Mouse (Mus musculus) adrenal gland, postnatal 10 days (tissue): ENCODE measurements at regions not wholly inside any gene's neighbourhood (a gene's known extent, or its start where the extent isn't known, plus 50 kb on each side); places are given as distances from the start of the nearest gene placed in this dataset.

Source experiments
- DNase-seq: peaks from one replicate; pipeline ENCODE4 v3.0.0; 2021; ENCODE audit warnings: mixed read lengths

DNA sequence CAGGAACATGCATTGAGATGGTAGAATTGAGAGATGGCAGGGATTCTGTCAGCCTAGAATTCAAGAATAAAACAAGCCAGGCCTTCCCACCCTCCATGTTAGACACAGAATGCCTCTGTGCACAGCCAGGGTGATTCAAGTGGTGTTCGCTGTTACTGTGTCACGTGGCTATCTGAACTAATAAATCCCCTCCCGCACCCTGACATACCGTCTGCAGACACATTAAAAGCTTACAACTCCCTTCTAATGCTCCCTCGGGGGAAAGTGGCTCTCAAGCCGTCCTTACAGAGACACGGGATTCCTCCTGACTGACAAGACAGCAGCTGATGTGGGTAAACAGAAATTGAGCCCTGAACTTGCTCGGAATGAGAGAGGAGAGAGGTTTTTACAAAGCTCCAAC, 279.1 kb downstream of the Prex1 start:
- DNase-seq = no peak

DNA sequence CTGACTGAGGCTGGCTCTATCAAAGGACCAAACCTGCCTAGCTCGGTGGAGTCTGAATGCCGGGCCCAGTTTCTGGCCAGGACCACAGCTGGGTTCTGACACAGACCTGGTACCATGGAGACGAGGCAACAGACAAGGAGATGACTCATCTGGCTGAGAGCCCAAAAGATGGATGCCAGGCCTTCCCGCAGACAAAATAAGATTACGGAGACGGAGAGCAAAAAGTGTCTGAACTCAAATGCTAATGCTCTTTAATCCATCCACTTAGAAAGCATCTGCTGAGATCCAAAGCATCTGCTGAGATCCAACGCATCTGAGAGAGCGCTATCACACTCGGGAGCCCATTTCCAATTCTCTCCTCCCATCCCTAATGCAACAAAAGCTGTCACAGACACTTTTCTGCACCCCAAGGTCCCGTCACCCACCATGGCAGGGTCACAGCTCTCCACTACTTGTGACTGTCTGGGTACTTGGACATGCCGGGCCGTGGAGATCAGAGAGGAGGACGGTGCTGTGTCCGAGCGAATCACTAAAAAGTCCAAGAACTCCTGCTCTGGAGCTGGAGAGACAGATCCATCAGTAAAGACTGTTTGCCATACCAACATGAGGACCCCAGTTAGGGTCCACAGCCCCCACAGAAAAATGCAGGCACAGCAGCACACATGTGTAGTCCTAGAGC, 278.3 kb upstream of the Sulf2 start:
- peak; percentile 84 for DNase-seq

DNA sequence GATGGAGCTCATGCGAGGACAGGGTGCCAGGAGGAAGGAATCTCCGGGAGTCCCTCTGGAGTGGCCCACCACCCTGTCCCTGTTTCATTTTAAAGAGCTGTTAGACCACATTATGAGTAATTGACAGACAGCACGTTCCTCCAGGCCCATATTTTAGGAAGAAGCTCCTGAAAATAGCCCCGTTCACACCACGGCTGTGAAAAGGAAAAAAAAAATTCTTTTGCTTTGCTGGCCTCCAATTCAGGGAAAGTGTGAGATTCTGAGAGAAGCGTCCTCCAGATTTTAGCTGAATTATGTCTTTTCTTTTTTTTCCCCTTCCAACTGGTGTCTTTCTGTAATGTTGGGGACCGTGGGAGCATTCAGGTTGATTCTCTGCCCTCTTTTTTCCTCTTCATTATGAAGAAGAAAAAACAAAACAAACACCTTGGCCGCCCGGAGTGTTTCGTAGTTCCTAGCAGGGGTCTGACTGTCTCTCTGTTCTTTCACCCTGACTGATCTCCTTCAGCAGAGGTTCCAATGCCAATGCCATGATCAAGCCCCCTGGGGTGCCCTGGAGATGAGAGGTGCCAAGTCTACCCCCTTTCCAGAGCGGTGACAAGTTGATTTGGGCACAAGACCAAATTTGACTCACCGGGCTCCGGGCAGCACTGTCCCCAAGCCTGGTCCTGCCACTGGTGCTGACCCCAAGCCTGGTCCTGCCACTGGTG, 277.6 kb upstream of the Sulf2 start:
- DNase-seq = no peak

DNA sequence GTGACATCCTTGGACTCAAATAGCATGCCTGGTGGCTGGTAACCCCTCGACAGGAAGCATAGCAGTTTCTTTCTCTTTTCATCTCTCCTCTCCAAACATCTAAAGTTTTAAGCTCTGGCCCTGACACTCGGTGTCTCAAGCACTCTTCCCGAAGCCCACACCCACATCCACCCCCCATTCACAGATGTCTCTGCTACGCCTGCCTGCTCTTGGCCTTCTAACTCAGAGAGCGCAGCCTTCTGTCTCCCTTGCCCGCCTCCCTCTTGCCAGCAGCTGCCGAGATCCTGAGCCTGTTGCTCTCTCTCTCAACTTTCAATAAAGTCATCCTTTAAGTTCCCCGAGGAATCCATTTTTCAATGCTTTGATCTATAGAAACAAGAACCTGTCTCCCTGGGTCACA, 277.1 kb upstream of the Sulf2 start:
- DNase-seq = no peak

DNA sequence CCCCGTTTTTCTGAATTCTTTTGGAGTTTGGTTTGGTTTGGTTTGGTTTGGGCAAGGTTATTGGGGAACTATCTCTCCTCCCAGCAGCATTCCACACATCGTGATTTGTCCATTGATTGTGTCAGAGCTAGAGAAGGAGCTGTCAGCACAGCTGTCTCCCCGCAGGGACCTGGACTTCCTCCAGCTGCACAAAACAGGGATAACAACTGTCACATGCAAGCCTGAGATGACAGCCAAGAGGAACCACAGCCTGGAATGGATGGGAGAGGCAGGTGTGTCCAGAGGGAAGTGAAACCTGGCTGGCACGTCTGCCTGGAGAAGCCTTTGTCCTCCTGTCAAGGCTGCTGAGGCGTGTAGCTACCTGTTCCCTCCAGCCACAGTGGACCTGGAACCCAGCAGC, 274.5 kb upstream of the Sulf2 start:
- DNase-seq = no peak

DNA sequence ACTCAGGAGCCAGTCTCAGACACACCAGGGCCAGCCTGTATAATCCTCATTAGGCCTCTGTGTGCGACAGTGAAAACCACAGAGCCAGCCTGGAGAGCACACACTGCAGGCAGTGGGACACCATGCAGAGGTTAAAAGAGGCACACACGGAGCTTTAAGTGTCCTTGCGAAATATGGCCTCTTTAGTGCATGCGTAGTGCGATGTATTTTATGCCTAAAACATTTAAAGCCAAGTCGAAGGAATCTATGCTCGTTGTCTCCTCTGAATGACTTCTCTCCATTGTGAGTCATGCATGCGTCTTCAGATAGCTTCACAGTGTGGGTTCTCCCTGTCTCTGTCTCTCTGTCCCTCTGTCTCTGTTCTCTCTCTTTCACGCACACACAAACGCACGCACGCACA, 274.0 kb upstream of the Sulf2 start:
- DNase-seq = no peak

DNA sequence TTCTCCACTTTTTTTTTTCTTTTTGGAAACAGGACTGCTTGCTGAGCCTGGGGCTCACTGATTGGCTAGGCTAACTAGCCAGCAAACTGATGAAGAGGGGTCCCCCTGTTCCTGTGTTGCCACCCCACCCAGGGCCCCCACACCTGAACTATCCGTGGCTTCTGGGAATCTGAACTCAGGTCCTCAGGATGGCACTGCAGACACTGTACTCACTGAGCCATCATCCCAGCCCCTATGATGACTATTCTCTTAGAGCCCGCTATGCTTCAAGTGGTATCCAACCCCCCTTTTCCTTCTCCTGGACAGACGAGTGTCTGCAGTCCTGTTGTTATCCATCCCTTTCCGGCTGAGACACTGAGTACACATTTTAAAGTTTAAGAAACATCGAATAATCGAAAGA, 271.9 kb upstream of the Sulf2 start:
- DNase-seq = no peak

DNA sequence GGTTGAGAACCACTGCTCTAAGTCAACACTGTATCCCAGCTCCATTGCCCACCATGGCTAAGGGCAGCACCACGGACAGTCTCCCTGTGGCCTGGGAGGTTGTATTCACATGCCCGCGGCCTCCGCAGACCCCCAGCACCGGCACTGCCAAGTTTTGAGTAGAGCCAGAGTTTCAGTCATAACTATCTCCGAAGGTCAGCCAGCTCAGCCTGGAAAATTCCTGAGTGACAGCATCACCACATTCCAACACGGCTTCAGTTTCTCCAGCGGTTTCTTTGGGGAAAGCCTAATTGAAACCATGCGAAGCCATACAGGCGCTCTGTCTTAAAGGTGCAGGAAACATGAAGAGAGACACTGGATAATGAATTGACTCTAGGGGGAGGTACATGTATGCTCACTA, 271.5 kb upstream of the Sulf2 start:
- DNase-seq = peak; percentile 73

DNA sequence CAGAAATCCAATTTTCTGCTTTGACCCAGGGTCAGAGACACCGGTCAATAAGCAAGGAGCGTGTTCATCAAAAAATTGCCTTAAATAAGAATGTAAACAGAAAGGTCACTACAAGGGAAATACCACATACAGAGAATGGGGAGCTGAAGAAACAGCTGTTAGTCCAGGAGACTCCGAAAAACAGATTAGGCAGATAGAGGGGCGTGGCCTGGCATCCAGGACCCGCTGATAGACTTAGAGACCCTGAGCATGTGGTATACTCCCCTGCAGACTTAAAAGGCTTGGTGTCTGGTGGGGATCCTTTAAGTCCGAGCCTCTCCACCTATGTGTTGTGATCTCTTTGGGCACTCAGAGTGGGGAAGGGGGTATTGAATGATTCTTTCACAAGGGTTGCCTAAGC, 271.0 kb upstream of the Sulf2 start:
- no peak for DNase-seq

DNA sequence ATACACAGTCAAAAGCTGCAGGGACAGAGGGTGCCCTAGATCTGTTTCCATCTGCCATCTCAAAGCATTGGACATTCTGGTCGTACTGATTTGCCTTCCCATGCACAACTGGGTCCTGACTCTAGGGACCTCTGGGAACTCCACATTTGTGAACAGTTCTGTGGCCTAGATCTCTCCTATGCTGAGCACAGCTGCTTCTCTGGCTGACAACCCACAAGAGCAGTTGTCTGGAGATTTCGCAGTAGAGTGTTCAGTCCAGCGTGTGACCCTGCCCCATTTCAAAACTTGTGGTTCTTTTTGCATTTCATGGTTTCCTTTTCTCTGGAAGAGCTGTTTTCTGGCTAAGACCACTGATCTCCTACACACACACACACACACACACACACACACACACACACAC, 269.7 kb upstream of the Sulf2 start:
- no peak for DNase-seq

DNA sequence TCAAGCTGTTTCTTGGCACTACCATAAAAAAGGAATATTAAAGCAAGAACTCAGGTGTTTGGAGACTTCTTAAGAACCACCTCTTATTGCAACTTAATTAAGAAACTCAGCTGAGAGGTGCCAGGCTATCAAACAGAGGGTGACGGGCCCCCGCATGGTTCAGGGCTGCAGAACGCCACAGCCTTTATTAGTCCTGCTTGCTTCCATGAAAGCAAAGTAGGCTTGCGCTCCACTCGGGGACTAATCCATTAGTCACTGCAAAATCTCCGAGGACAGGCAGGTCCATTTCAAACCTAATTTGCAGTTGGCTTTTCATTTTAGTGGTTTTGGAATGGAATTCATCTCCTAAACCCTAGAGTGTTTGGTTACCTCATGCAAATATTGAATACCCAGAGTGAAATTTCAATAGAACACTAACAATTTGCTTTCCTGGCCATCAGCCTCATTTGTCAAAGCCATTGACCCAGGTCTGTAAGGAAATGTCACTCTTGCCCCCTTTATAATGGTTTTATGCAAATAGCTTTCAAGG, 267.7 kb upstream of the Sulf2 start:
- DNase-seq = no peak

DNA sequence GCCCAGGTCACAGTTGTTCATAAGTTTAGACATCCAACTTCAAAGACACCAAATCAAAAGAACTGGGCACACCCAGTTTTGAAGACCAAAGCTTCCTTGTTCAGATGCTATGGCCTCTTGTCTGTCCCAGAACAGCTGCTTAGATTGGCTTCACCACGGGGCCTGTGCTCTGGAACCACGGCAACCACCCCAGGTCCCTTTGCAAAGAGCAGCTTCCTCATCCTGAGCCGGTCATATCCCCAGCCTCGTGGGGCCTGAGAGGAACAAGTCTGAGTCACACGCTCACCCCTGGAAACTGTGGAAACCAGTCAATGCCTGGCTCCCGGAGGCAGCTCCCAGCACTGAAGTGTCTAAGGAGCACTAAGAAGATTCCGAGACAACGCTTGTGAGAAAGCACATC, 264.8 kb upstream of the Sulf2 start:
- DNase-seq = no peak

DNA sequence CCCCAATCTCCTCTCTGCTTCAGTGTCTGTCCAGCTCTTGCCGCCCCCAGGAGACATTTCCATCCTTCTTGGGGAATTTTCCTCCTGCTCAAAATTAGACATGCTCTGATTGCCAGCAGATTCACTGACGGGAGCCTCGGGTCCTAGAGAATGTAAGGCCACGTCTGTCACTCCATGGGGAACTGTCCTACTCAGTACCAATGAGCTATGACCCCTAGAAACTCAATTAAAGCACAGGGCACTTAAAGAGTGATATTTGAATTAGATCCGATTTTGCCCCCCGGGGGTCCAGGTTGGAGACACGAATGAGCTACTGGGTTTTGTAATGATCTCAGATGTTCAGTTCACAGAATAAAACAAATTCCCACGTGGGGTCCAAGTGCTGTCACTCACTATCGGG, 263.8 kb upstream of the Sulf2 start:
- no peak for DNase-seq

DNA sequence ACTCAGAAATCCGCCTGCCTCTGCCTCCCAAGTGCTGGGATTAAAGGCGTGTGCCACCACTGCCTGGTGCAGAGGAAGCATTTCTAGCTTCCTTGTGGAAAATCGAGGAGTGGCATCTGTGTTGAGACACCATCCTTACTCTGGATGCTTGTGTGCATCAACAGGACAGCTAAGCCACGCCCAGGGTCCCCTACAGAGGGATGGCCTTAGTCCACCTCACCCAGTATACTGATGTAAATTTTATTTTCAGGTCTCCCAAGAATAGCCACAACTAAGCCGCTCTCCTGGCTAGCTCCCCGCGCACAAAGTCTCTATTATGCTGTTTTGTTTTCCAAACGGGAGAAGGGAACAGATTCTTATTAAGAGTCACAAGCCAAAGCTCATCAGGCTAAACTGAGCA, 262.8 kb upstream of the Sulf2 start:
- no peak for DNase-seq

DNA sequence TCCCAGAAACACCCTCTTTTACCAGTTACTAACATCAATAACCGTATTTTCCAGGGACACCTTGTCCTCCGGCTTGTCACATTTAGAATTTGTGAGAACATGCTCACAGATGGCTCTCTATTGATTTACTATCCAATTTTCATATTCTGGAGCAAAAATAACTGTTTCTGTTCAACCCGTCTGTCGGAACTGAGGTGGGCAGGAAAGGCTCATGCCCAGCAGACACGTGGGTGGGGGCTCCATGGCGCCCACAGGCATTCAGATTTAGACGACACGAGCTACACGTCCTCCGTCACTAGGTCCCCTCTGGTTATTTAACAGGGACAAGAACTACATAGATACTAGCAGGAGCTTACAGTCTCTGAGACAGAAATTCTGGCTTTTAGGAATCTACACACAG, 262.2 kb upstream of the Sulf2 start:
- no peak for DNase-seq

DNA sequence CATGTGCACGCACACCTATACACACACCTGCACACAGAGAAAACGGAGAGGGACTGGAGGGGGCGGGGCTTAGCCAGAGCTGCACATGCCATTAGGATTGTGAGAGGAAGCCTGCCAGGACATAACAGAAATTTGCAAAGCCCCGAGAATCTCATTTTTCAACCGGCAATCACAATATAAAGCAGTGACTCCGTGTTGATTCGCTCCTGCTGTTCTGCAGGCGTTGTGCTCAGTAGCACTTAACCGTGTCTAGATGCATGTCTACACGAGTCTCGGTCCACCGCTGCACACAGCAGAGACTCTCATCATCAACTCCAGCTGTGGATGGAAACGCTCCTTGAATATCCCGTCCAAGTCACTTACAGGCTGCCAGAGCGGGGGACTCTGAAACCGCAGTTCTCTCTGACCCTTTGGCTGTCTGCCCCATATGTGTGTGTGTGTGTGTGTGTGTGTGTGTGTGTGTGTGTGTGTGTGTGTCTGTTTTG, 260.1 kb upstream of the Sulf2 start:
- no peak for DNase-seq

DNA sequence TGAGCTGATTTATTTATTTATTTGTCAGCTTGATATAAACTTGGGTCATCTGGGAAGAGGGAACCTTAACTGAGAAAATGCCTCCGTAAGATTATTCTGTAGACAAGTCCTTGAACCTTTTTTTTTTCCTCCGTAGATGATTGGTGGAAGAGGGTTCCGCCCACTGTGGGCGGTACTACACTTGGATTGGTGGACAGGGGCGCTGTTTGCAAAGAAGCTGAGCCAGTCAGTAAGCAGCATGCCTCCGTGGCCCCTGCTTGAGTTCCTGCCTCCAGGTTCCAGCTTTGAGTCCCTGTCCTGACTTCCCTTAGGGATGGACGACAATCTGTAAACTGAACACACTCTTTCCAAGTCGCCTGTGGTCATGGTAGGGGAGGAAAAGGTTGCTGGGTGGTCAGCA, 259.4 kb upstream of the Sulf2 start:
- DNase-seq = no peak

DNA sequence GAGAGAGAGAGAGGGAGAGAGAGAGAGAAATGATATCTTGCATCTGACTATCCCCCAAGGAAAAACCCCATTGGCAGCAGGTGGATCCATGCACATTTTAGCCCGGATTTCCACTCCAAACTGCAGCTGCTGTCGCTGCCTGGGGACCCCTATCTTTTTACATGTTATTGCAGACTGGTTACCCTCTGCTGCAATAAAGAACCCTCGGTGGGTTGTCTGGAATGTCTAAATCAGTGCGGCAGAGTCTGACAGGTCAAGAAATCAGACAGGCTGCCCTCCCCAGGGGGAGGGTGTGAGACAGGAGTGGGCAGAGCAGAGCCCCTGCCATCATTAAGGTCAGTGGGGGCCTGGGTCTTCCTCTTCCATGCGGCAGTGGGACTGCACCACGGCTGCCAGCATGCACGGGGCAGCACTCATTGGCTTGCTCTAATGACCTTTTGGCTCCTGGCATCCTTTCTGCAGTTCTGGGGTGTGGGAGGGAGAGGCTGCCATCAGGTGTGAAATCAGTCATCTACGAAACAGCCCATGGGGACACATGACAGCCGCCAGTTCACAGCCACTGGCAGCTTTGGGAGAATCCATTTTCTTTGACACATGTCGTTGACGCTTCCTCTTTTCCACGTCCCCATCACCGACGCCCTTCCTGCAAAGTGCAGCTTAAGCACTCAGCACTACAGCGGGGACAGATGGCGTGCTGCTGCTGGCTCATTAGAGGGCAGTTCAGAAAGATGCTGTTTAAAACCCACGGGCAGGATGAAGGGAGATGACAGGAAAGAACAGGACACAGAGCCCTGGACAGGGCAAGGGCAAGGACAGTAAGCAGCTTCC, 256.8 kb upstream of the Sulf2 start:
- DNase-seq = no peak

DNA sequence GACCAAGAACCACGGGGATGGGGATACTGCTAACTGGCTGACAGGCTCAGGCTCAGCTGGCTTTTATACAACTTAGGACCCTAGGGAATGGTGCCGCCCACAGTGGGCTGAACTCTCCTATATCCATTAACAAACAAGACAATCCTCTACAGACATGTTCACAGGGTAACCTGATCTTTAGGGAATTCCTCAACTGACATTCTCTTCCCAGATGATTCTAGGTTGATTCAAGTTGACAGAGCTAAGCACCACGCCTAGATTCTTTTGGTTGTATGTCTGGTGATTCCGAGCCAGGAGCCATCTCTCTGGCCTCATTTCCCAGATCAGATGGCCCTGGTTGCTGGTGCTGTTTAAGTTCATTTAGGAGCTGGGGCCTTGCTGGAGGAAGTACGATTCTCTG, 253.9 kb upstream of the Sulf2 start:
- no peak for DNase-seq

DNA sequence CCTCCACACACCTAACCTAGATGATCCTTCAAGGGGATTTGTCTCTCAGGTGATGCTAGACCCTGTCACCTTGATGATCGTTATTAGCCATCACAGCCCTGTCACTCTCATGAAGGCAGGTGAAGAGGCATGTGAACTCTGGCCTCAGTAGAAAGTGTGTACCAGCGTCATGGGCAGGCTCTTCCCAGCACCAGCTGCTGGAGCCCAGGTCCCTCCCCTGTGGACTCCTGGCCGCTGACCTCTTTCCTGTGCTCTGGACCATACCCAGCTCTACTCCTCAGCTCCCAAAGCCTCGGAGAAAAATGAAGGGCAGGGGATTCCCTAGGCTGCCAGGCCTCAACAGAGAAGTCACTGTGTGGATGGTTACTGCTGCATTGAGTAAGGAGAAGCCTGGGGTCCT, 253.3 kb upstream of the Sulf2 start:
- DNase-seq = no peak

DNA sequence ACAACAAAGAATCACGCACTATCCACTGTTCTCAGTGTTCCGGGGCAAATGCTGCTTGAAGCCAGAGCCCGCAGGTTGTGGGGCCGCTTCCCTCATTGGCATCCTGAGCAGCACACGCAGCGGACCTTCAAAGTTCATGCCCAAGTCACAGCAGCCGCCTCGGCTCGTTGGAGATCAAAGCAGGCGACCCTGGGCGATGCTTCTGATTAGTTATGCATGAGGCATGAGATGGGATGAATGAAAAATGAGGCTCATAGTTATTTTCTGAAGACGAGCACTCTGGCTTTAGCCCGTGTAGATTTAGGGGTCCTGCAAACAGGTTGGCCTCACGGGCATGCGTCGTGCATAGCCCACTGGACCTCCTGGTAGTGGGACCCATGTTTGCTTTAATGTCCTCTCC, 252.5 kb upstream of the Sulf2 start:
- DNase-seq = no peak

DNA sequence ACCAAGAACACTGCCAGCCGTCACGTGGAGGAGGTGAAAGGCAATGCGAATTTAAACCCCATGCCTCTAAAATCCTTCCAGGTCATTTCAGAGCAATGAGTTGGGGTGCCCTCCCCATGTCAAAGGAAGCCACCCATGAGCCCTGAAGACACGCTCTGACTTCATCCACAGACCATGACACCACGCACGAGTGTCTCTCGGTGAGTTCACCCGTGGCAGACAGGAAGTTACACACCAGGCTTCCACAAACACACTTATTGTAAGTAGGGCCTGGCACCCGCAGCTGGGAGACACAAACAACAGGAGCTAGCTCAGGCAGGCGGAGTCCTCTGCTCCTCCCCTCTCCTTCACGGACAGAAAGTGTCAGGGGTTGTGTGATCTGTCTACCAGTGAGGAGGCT, 251.4 kb upstream of the Sulf2 start:
- DNase-seq = no peak

DNA sequence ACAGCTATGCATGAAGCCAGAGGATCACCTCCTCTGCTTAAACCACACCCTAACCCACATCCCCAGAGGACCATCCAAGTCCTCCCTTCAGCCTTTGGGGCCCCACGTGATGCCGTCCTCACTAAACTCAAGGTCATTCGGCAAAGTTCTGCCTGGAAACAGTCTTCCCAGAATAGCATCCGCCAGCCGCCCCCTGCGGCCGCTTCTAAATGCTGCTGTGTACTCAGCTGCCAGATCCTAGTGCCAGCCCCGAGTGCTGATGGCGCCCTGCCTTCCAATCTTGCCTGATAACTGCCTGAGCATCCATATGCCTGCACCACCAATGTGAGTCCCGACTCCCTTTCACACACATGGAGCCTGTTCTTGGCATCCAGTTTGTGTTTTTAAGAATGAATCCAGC, 247.9 kb upstream of the Sulf2 start:
- DNase-seq = peak; percentile 72
